Mouse (Mus musculus) stomach, embryonic 15.5 days (tissue): ENCODE results near the gene Pank2. TPM values are rescaled to one million over a fixed set of nuclear protein-coding genes. Genes with fewer than 3 reads are reported as not detected.
"Not testable (repeated sequence)": the region's sequence is repeated elsewhere in the genome, so short reads cannot be mapped to it uniquely, and the experiment has no call there.

Experiments used
- ATAC-seq: fragments of 200-750 bp; cut with Nextera tagmentation; 2 replicates; pipeline ENCODE4 v1.8.0; 2017; ENCODE audit warnings: low read depth, moderate number of reproducible peaks, moderate TSS enrichment; ENCODE audit not compliant: insufficient read depth, low FRiP score
- H3K27ac ChIP-seq: fragments of 300-500 bp; sonication (generic); 2 replicates; pipeline ENCODE4 v1.5.1; 2015; ENCODE audit warnings: mild to moderate bottlenecking, inconsistent platforms
- H3K27me3 ChIP-seq: fragments of 300-500 bp; sonication (generic); replicated peaks from 2 replicates; pipeline ENCODE4 v1.6.1; 2015; ENCODE audit warnings: inconsistent platforms
- H3K36me3 ChIP-seq: fragments of 300-500 bp; sonication (generic); 2 replicates; pipeline ENCODE4 v1.6.1; 2015; ENCODE audit warnings: inconsistent platforms
- H3K4me1 ChIP-seq: fragments of 300-500 bp; sonication (generic); 2 replicates; pipeline ENCODE4 v1.6.1; 2015; ENCODE audit warnings: inconsistent platforms
- H3K4me2 ChIP-seq: fragments of 300-500 bp; sonication (generic); 2 replicates; pipeline ENCODE4 v1.6.1; 2015; ENCODE audit warnings: mild to moderate bottlenecking, inconsistent platforms
- H3K4me3 ChIP-seq: fragments of 300-500 bp; sonication (generic); replicated peaks from 2 replicates; pipeline ENCODE4 v1.5.1; 2015; ENCODE audit warnings: inconsistent platforms
- H3K9ac ChIP-seq: fragments of 300-500 bp; sonication (generic); 2 replicates; pipeline ENCODE4 v1.6.1; 2015; ENCODE audit warnings: inconsistent platforms
- H3K9me3 ChIP-seq: fragments of 300-500 bp; sonication (generic); 2 replicates; pipeline ENCODE4 v1.6.1; 2016; ENCODE audit warnings: inconsistent platforms
- WGBS: fragments of 180-500 bp; shearing (Covaris S2); methylation state at CpG from one replicate; pipeline ENCODE4 v1.1.7; 2015; 5-methylcytosine and 5-hydroxymethylcytosine counted together
- polyA plus RNA-seq: library from polyadenylated mRNA; unstranded; fragments of >200 nt; fragmentation: Nextera tagmentation; extraction: Ambion mirVana; gene quantifications from 2 replicates; pipeline ENCODE4 v1.2.1, GENCODE M21; 2015

Gene Pank2
- polyA plus RNA-seq, 1 experiment from 2014 or later = 35.6 TPM

DNA sequence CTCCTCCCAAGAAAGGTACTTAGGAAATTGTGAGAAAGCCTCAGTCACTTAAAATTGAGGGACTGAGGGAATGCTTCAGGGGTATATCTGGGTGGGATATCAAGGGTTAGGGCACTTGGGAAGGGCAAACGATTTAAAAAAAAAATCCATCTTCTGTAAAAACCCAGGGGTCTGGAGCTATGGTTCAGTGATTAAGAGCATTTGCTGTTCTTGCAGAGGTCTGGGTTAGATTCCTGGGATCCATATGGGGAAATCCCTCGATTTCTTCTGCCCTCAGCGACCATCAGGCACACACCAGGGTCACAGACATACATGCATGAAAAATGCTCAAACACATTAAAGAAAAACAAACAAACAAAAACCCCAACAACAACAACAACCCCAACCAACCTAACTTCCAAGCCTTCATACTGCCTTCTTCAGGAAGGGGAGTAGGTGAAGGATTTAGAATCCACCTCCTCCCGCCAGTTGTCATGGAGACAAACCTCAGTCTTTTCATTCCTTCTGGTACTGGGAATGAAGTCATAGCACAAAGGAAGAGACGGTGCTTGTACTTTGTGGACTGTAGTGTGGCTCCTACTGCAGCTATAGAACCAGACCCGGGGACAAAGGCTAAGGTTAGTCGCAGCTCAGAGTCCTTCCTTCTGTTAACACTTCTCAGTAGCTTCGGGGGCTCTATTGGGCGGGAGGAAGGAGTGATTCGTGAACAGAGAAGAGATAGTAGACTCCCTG lies 648 bp upstream of the Pank2 start:
- WGBS = 3% methylated on average over 10 of the region's 10 CpGs
- H3K27me3 ChIP-seq = no peaks in the 10 kb centered on the region
- ATAC-seq = peak; percentile 44
- H3K36me3 ChIP-seq = no peaks in the 10 kb centered on the region
- peaks cover 24% of the 10 kb centered on the region for H3K4me1 ChIP-seq
- peak overlapping the region; percentile 100 for H3K27ac ChIP-seq
- H3K4me2 ChIP-seq = peak overlapping the region; percentile 66
- no peaks in the 10 kb centered on the region for H3K9me3 ChIP-seq
- peak overlapping the region; percentile 48; the same call in 1 of the 2 replicates for H3K9ac ChIP-seq
- peak overlapping the region; percentile 85 for H3K4me3 ChIP-seq

DNA sequence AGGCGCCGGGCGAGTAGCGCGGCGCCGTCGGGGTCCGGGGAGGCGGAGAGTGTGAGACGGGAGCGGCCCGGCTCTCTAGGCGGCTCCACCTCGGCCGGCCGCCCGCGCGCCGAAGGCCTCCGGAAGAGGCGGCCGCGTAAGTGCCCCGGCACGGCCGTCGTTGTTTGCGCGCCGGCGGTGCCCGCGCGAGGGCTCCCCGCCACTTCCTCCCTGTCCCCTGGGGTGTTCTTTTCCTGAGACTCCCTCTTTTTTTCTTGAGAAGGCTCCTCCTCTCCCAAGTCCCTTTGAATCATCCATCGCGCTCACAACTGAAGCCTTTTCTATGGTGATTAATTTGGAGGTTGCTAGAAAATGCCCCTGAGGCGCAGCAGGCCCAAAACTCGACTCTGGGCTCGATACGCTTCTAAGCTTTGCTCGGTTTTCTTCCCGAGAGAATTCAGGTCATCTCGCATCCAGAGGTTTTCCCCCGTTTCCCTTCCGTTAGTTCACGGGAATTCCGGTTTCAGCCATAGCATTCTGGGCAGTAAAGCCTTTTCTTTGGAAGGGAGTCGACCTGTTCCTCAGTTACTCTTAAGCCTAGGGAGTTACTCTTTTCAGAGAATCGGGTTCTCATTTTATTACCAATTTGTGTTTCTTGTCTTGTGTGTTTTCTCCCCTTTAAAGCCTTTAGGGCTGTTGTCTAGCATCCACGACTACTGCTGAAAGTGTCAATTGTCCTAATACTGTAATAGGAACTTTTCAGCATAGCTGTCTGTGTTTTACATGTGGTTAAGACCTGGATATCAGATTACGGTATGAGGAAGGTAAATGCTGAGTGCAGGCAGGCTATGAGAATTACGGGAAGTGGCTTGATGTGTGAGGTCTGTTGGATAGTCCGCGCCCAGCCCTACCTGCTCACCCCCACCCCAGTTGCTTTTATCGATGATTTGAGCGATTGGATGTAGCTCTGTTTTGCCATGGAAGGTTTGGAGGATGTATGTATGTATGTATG lies 680 bp downstream of the Pank2 start:
- H3K4me2 ChIP-seq = peak overlapping the region; percentile 66
- peak overlapping the region; percentile 85 for H3K4me3 ChIP-seq
- no peaks in the 10 kb centered on the region for H3K27me3 ChIP-seq
- H3K4me1 ChIP-seq = peaks cover 24% of the 10 kb centered on the region
- H3K27ac ChIP-seq = peak overlapping the region; percentile 100
- WGBS = under 1% methylated on average over 59 of the region's 59 CpGs
- H3K9me3 ChIP-seq = no peaks in the 10 kb centered on the region
- H3K9ac ChIP-seq = peak overlapping the region; percentile 96
- peak; percentile 80 for ATAC-seq
- no peaks in the 10 kb centered on the region for H3K36me3 ChIP-seq

DNA sequence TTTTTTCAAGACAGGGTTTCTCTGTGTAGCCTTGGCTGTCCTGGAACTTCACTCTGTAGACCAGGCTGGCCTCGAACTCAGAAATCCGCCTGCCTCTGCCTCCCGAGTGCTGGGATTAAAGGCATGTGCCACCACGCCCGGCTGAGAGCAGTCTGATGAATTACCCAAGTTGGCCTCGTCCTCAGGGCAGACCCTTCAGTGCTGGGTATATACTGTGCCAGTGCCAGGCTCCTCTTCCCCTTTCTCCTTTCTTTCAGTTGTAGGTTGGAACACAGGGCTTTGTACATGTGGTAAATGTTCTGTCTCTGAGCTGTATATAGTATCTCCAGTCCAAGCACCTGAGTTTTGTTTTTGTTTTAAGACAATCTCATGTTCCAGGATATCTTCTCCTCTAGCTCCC lies 1.7 kb downstream of the Pank2 start:
- Histone ChIP-seq H3K27ac (no peak overlapping the region), H3K27me3 (no peaks in the 10 kb centered on the region), H3K4me1 (peaks cover 24% of the 10 kb centered on the region), H3K4me3 (peak overlapping the region; percentile 85), H3K9ac (no peak overlapping the region), H3K4me2 (peak overlapping the region; percentile 66), H3K36me3 (no peaks in the 10 kb centered on the region), H3K9me3 (no peaks in the 10 kb centered on the region)
- WGBS = 71% methylated on average over 6 of the region's 6 CpGs
- ATAC-seq = no peak

DNA sequence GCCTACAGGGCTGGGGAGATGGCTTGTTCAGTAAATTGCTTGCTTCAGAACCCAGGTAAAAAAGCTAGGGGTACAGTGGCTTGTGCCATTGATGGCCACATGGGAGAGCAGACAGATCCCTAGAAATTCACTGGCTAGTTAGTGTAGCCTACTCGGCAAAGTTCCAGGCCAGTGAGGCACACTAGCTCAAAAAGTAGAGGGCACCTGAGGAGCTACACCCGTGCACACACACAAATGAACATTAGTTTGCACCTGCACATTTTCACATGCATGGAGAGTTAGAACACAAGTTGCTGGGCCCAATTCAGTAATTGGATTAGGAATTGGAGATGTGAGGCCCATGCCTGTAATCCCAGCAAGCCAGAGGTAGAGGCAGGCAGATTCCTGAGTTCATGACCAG lies 2.8 kb downstream of the Pank2 start:
- 70% methylated on average over 2 of the region's 2 CpGs for WGBS
- no peak for ATAC-seq
- Histone ChIP-seq H3K27me3 (no peaks in the 10 kb centered on the region), H3K4me2 (no peak overlapping the region), H3K27ac (no peak overlapping the region), H3K9me3 (no peaks in the 10 kb centered on the region), H3K36me3 (no peaks in the 10 kb centered on the region), H3K4me3 (no peak overlapping the region), H3K4me1 (peaks cover 24% of the 10 kb centered on the region), H3K9ac (no peak overlapping the region)

DNA sequence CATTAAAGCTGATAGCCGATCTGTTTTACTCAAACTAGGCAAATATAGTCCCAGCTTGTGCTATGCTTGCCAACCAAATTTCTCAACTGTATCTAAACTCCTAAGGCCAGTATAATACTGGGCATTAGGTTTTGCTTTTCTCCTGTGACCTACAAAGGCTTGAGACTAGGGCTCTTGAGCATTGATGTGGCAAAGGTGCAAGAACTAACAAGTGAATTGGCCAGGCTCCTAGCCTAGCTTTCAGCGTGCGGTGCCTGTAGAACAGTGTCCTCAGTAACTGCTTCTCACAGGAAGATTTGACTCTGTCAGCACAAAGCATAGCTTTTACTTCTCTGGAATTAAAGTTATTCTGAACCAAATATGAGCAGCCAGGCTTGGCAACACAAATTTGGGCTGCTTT lies 13.2 kb downstream of the Pank2 start:
- H3K4me3 ChIP-seq = no peak overlapping the region
- H3K36me3 ChIP-seq = peaks cover 30% of the 10 kb centered on the region
- H3K27ac ChIP-seq = no peak overlapping the region
- H3K27me3 ChIP-seq = no peaks in the 10 kb centered on the region
- WGBS = 98% methylated on average over 3 of the region's 3 CpGs
- H3K9me3 ChIP-seq = no peaks in the 10 kb centered on the region
- H3K4me1 ChIP-seq = no peaks in the 10 kb centered on the region
- H3K9ac ChIP-seq = no peak overlapping the region
- no peak for ATAC-seq
- no peak overlapping the region for H3K4me2 ChIP-seq

DNA sequence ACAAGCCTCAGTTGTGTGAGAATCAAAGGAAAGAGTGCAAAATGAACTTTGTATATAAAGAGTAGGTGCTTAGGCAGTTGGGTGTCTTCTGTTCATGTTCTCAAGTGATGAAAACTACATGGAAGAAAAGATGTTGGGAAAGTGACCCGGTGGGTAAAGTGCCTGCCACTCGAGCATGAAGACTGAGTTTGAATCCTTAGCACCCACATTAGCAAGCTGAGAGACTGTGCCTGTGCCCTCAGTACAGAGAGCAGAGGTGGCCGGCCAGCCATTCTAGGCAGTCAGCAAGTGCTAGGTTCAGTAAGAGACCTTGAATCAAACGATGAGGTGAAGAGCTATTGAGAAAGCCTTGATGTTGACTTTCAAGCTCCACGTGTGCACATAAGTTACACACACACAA lies 14.4 kb downstream of the Pank2 start:
- peaks cover 30% of the 10 kb centered on the region for H3K36me3 ChIP-seq
- H3K4me1 ChIP-seq = no peaks in the 10 kb centered on the region

DNA sequence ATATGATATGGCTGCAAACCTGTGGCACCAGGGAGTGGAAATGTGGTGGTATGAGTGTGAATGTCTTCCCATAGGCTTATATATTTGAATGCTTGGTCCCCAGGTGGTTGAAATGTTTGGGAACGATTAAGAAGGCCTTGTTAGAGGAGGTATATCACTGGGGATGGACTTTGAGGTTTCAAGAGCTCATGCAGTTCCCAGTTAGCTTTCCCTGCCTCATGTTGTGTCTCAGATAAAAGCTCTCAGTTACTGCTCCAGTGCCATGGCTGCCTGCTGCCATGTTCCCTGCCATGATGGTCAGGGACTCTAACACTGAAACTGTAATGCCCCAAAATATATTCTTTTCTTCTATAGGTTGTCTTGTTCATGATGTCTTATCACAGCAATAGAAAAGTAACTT lies 19.3 kb downstream of the Pank2 start:
- Histone ChIP-seq H3K4me3 (no peak overlapping the region), H3K27me3 (no peaks in the 10 kb centered on the region), H3K36me3 (peaks cover 28% of the 10 kb centered on the region), H3K9me3 (no peaks in the 10 kb centered on the region), H3K4me2 (no peak overlapping the region), H3K9ac (no peak overlapping the region), H3K4me1 (no peaks in the 10 kb centered on the region), H3K27ac (no peak overlapping the region)
- no peak for ATAC-seq
- 81% methylated on average over 1 of the region's 1 CpGs for WGBS

More for the DNA sequence above, 14.4 kb downstream of the Pank2 start:
- Histone ChIP-seq H3K9ac (no peak overlapping the region), H3K9me3 (no peaks in the 10 kb centered on the region), H3K27ac (no peak overlapping the region), H3K4me3 (no peak overlapping the region), H3K4me2 (no peak overlapping the region), H3K27me3 (no peaks in the 10 kb centered on the region)
- 91% methylated on average over 5 of the region's 5 CpGs for WGBS
- no peak for ATAC-seq

DNA sequence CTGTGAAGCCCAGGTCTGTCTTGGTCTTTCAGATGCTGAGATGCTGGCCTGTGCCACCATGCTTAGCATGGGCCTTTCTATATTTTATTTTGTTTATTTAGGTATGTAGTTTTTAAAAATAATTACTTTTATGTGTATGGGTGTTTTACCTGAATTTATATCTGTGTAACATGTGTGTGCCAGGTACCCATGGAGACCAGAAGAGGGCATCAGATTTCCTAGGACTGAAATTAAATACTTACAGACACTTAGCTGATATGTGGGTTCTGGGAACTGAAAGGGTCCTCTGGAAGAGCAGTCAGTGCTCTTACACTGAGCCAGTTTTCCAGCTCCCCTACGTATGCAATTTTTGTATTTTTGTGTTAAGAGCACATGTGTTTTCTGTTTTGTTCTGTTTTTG lies 24.0 kb downstream of the Pank2 start:
- H3K4me3 ChIP-seq = no peak overlapping the region
- 82% methylated on average over 1 of the region's 1 CpGs for WGBS
- H3K4me2 ChIP-seq = no peak overlapping the region
- H3K9ac ChIP-seq = no peak overlapping the region
- H3K27me3 ChIP-seq = no peaks in the 10 kb centered on the region
- no peak for ATAC-seq
- no peak overlapping the region for H3K27ac ChIP-seq
- H3K9me3 ChIP-seq = no peaks in the 10 kb centered on the region
- H3K4me1 ChIP-seq = no peaks in the 10 kb centered on the region
- H3K36me3 ChIP-seq = peaks cover 34% of the 10 kb centered on the region

DNA sequence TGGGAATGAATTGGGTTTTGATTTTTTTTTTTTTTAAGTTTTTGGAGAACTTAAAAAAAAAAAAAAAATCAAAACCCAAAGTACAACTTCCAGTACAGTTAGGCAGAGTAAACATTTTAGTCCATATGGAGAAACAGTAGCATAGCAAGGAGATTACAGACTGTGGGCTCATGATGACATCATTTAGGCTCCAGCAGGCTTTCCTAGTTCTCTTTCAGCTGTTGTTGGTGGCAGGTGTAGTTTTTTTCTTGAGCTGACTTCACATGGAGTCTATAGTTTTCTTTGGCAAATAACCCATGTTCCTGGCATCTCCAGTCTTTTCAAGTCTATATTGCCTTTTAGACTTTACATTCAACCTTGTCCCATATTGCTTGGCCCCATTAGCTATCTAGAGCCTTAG lies 28.4 kb downstream of the Pank2 start:
- no peak for ATAC-seq
- H3K4me1 ChIP-seq = no peaks in the 10 kb centered on the region
- no peaks in the 10 kb centered on the region for H3K27me3 ChIP-seq
- no peak overlapping the region for H3K4me3 ChIP-seq
- H3K27ac ChIP-seq = no peak overlapping the region
- H3K4me2 ChIP-seq = no peak overlapping the region
- peaks cover 46% of the 10 kb centered on the region for H3K36me3 ChIP-seq
- H3K9me3 ChIP-seq = no peaks in the 10 kb centered on the region
- no peak overlapping the region for H3K9ac ChIP-seq

DNA sequence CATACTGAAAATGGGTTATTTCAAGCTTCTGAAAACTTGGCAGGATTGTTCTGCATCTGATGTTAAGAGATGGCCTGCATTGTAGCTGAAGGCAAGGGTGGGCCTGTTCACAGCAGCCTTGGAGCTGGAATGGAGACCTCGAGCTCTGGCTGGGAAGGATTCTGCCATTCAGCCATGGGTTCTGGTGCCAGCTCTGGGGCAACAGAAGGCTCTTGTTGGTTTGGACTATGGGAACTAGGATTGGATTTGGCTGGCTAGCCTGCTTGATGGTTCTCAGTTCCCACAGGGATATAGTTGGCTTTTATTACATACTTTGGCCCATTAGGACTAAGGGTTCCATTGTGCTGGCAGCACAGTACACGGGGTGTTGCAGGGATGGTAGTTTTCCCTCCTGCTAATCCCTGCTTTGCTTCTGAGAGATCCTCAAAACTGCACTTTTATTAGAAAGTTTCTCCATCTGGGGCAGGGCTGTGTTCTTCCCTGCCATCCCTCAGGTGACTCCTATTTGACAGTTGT lies 34.5 kb downstream of the Pank2 start:
- 90% methylated on average over 2 of the region's 2 CpGs for WGBS

DNA sequence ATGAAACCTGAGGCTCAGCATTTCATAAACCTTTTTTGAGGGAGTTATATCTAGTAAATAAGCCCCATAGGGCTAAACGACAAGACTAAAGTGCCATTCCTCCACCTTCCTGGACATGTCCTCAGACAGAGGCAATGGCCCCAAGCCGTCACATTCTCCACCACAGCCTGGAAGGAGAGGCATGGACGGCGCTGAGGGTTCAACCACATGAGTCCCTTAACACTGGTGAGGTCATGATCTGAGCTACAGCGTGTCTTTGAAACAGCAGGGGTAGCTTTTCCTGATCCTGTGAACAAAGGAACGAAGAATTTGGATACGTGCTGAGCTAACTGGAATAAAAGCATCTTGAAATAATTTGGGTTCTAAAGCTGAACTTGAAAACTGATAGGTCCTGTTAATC lies 36.4 kb downstream of the Pank2 start:
- H3K4me1 ChIP-seq, H3K27ac ChIP-seq, H3K9me3 ChIP-seq, ATAC-seq, H3K27me3 ChIP-seq, H3K9ac ChIP-seq, H3K4me3 ChIP-seq, H3K4me2 ChIP-seq: not testable (repeated sequence)
- peaks cover 32% of the 10 kb centered on the region for H3K36me3 ChIP-seq
- WGBS = 85% methylated on average over 7 of the region's 7 CpGs

More for the DNA sequence above, 34.5 kb downstream of the Pank2 start:
- Histone ChIP-seq H3K9ac (no peak overlapping the region), H3K9me3 (no peaks in the 10 kb centered on the region), H3K4me1 (no peaks in the 10 kb centered on the region), H3K4me3 (no peak overlapping the region), H3K36me3 (peaks cover 42% of the 10 kb centered on the region), H3K27me3 (no peaks in the 10 kb centered on the region), H3K4me2 (no peak overlapping the region), H3K27ac (no peak overlapping the region)
- no peak for ATAC-seq

DNA sequence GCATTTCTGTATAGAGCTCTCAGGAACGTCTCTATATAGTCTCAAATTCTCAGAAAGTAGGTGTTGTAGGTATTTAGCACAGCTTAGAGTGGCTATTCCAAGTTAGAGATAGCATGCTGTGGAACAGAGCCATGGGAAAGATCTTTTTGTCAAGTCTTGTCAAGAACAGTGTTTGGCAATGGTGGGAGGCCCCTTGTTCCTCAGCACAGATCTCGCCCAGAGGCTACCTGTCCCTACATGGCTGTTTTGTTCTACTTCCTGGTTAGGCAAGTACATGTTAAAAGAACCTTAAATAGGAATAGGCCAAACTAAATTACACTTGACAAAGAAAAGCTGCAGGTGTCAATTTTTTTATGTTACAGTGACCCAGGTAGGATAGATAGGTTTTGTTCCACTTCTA lies 38.2 kb downstream of the Pank2 start:
- H3K4me3 ChIP-seq = no peak overlapping the region
- WGBS = 61% methylated on average over 2 of the region's 2 CpGs
- H3K27ac ChIP-seq = peak overlapping the region; percentile 23; the same call in 1 of the 2 replicates
- H3K36me3 ChIP-seq = peaks cover 24% of the 10 kb centered on the region
- H3K27me3 ChIP-seq = no peaks in the 10 kb centered on the region
- no peaks in the 10 kb centered on the region for H3K9me3 ChIP-seq
- no peak for ATAC-seq
- no peak overlapping the region for H3K9ac ChIP-seq
- H3K4me2 ChIP-seq = no peak overlapping the region
- no peaks in the 10 kb centered on the region for H3K4me1 ChIP-seq
